Mouse (Mus musculus) CD8-positive naive resting alpha-beta T cell, adult 57 days (primary cell): ENCODE results near the gene Bscl2. TPM values are rescaled to one million over a fixed set of nuclear protein-coding genes. Genes with fewer than 3 reads are reported as not detected.

ENCODE experiments used
- total RNA-seq: library from RNA; stranded (reverse); gene quantifications from one replicate; pipeline ENCODE4 v1.2.4, GENCODE M21; 2023

Bscl2 gene
- 41.8 TPM for total RNA-seq

DNA sequence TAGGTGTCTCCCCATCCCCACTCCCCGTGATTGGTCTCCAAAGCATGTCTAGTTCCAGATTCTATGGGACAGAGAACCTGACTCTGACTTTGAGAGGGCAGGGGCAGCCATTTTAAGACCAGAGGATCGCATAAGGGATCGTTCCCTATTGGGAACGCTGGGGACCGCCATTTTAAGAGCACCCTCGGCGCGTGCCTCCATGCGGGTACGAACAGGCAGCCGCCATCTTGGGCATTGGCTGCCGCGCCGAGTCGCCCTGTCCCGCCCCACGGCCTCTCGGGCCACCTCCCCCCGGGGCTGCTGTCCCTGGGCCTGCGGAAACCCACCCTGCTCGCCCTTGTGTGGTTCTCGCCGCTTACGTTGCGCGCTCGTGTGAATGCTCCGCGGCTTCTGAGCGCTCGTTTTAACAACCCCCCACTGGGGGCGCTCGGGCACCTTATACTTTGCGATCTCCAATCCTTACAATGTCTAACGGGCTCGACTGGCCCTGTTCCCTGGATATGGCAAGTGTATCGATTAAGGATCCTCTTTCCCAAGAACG lies at the start of gene Bscl2:
TSS of gene Bscl2 (plus strand) at position 217 of the 541 bp plus-strand sequence.

DNA sequence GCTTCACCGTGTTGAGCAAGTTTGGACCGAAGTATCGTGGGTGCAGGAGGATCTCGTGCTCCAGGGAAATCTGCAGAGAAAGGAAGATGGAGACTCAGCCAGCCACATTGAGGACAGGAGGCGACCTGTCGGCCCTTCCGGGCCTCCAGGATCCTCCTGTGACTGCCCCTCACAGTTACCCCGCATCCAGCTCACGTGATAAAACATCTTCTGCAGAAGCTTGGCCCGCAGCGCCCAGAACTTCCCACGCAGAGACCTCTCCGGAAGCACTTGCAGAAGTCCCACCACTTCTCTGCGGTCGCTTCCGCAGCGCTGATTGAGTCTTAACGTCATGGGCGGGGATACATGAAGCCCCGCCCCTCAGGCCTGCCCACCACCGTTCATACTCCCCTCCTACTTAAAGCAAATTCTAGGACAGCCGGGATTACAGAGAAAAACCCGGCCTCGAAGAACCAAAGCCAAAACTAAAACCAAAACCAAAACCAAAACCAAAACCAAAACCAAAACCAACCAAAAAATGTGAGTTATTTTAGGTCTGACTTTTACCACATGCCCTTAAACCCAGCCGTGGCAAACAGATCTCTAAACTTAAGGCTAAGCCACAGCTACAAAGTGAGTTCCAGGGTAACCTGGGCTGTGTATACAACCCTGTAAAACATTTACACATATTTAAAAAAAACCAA lies 38.9 kb upstream of the Bscl2 start, which contains the start of gene Polr2g:
TSS of gene Polr2g (minus strand) at position 314 of the 683 bp plus-strand sequence.

DNA sequence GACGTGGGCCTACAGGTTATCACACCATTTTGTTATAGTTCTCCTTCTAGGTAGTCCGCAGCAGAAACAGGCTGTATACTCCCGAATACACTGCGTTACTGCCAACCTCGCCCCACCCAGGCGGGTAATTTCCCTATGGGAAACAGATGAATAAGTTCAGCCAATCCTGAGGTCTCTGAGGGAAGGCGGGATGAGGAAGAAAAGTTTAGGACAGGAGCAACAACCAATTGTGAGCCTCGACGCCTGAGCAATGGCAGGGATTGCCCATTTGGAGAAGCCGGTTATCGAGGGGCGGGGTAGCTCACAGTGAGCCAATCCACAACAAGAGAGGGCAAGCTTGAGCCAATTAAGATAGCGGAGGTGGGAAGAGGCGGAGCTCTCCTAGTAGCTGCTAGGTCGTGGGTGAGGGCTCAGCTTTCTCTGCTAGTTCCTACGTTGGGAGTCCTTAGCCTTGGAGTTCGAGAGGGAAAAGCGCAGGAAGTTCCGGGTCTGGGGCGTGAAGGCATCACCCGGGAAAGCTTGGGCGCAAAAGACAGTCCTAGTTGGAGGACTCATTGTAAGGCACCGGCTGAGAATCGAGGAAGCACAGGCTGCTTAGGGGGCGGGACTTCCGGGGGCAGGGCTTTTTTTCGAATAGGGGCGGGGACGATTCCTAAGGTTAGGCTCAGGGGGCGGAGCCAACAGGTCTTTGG lies 35.0 kb upstream of the Bscl2 start, which contains the start of gene Zbtb3:
TSS of gene Zbtb3 (plus strand) at position 426 of the 692 bp plus-strand sequence.

GRCm38 (mm10) chr19:8818801-8819595 lies 18.3 kb upstream of the Bscl2 start, which contains the start of gene Ttc9c:
Gene Ttc9c, minus strand, starts transcription at chr19:8819333.

GRCm38 (mm10) chr19:8819596-8820423 lies 17.5 kb upstream of the Bscl2 start, which contains the start of gene Hnrnpul2:
Gene Hnrnpul2, plus strand, starts transcription at chr19:8820010.

GRCm38 (mm10) chr19:8829660-8830059 lies 7.6 kb upstream of the Bscl2 start, which contains the start of gene AC129217.1:
Gene AC129217.1, plus strand, starts transcription at chr19:8829773.

GRCm38 (mm10) chr19:8839103-8839907 lies 2.0 kb downstream of the Bscl2 start, which contains the start of gene Gng3:
Gene Gng3, minus strand, starts transcription at chr19:8839194.

DNA sequence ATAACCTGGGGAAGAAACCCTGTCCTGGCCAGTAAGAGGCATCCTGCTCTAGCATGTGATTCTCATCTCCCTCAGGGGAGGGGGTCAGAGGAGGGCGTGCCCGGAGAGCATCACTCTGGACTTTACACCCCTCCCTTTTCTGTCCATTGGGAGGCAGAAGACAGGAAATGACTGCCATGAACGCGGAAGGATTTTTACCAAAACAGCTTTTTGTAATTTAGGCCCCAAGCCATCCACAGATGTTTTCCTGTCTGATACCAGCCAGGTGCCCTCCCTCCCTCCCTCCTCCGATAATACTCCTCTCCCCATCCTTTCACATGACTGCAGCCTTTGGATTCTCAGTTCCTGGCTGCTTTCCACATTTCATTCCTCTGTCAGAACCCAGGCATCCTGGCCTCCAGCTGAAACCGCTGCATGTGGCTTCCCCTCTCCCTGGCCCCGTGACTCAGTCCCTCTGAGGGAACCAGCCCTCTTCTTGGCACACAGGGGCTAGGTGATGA lies 13.2 kb downstream of the Bscl2 start, which contains the start of gene Lrrn4cl:
TSS of gene Lrrn4cl (plus strand) at position 367 of the 500 bp plus-strand sequence.

DNA sequence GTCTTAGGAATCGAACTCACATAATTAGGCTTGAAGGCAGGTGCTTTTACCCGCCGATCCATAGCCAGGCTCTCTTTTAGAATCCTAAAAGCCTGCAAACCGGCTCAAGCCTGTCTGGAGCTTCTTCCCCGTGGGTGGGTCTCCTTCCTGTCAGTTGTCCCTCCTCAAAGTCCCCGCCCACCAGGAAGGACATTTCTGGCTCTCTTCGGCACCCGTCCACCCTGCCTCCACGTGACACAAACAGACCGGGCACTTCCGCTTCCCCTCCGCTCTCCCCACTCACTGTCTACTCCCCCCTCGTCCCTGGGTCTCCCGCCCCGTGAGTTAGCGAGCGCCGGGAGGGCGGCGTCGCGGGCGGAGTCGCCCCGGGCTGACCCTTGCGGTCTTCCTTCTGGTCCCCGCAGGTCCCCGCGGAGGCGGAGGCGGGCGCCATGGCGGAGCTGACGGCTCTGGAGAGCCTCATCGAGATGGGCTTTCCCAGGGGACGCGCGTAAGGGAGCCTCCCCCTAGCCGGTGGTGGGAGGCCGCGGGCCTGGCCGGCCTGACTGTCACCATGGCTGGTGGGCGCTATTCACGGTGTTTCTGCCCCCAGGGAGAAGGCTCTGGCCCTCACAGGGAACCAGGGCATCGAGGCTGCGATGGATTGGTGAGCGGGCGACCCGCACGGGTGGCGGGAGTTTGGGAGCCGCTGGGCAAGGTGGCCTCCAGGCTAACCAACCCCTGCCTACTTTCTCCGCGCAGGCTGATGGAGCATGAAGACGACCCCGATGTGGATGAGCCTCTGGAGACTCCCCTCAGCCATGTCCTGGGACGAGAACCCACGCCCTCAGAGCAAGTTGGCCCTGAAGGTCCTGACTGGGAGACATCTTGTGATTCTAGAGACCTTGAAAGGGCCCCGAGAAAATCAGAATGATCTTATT lies 34.3 kb downstream of the Bscl2 start, which contains the start of gene Ubxn1:
TSS of gene Ubxn1 (plus strand) at position 230 of the 920 bp plus-strand sequence.

GRCm38 (mm10) chr19:8880311-8881033 lies 43.2 kb downstream of the Bscl2 start, which contains the start of gene Uqcc3:
Gene Uqcc3, minus strand, starts transcription at chr19:8880923.

GRCm38 (mm10) chr19:8883616-8884015 lies 46.3 kb downstream of the Bscl2 start, which contains the start of the genes Lbhd1 and Gm49403:
Gene Lbhd1, plus strand, starts transcription at chr19:8883732.
Gene Gm49403, plus strand, starts transcription at chr19:8883930.

GRCm38 (mm10) chr19:8888511-8889385 lies 51.5 kb downstream of the Bscl2 start, which contains the start of the genes 1810009A15Rik and Gm49416:
Gene 1810009A15Rik, plus strand, starts transcription at chr19:8888853.
Gene Gm49416, plus strand, starts transcription at chr19:8888926.

GRCm38 (mm10) chr19:8892829-8893766 lies 55.8 kb downstream of the Bscl2 start, which contains the start of gene Ints5:
Gene Ints5, plus strand, starts transcription at chr19:8893005.

DNA sequence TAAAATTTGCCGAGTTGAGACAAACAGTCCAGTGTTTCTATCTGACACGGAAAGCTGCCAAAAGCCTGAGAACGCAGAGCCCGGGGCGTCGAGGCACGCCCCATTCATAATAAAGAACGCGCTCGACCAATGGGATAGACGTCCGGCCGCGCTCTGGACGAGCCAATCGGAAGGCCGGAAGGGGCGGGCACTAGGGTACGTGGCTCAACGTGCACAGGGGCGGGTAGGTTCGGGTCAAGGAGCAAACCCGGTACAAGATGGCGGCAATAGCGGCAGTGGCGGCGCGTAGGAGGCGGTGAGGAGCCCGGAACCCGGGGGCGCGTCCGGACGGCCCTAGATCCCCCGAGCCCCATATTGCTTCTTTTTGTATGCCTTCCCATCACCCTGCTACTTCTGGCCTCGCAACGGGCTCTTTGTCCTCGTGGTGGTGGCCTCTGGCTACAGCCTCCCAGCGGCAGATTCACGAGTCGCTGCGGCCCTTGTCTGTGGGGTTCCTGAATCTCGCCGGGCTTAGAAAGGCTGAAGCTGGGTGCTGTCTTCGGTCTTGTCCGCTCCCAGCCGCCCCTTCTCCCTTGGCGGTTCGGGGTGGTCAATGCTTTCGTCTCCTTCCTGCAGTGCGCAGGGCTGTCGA lies 60.7 kb downstream of the Bscl2 start, which contains the start of gene Ganab:
TSS of gene Ganab (plus strand) at position 207 of the 631 bp plus-strand sequence.

